Mouse (Mus musculus) midbrain, embryonic 15.5 days (tissue): ENCODE results near the gene Gm17606. TPM values are rescaled to one million over a fixed set of nuclear protein-coding genes. Genes with fewer than 3 reads are reported as not detected.

Experiments
- ATAC-seq: fragments of 200-750 bp; cut with Nextera tagmentation; replicated peaks from 2 replicates; pipeline ENCODE4 v1.8.0; 2017; ENCODE audit warnings: moderate TSS enrichment
- H3K27ac ChIP-seq: fragments of 300-500 bp; sonication (generic); 2 replicates; pipeline ENCODE4 v1.5.1; 2015; ENCODE audit warnings: mild to moderate bottlenecking, inconsistent platforms
- H3K27me3 ChIP-seq: fragments of 300-500 bp; sonication (generic); replicated peaks from 2 replicates; pipeline ENCODE4 v1.6.1; 2015; ENCODE audit warnings: inconsistent platforms
- H3K36me3 ChIP-seq: fragments of 300-500 bp; sonication (generic); replicated peaks from 2 replicates; pipeline ENCODE4 v1.6.1; 2015; ENCODE audit warnings: inconsistent platforms
- H3K4me1 ChIP-seq: fragments of 300-500 bp; sonication (generic); 2 replicates; pipeline ENCODE4 v1.6.1; 2015; ENCODE audit warnings: inconsistent platforms
- H3K4me2 ChIP-seq: fragments of 300-500 bp; sonication (generic); 2 replicates; pipeline ENCODE4 v1.6.1; 2015; ENCODE audit warnings: inconsistent platforms, mild to moderate bottlenecking, moderate library complexity
- H3K4me3 ChIP-seq: fragments of 300-500 bp; sonication (generic); 2 replicates; pipeline ENCODE4 v1.5.1; 2015; ENCODE audit warnings: mild to moderate bottlenecking, inconsistent platforms
- H3K9ac ChIP-seq: fragments of 300-500 bp; sonication (generic); 2 replicates; pipeline ENCODE4 v1.6.1; 2015; ENCODE audit warnings: mild to moderate bottlenecking, inconsistent platforms
- H3K9me3 ChIP-seq: fragments of 300-500 bp; sonication (generic); 2 replicates; pipeline ENCODE4 v1.6.1; 2016; ENCODE audit warnings: inconsistent platforms
- WGBS: fragments of 180-500 bp; shearing (Covaris S2); methylation state at CpG from one replicate; pipeline ENCODE4 v1.1.7; 2015; ENCODE audit warnings: mixed read lengths; 5-methylcytosine and 5-hydroxymethylcytosine counted together
- microRNA counts: library from miRNA; unstranded; fragments of <30 nt; microRNA quantifications from one replicate; lab custom pipeline; 2016
- microRNA-seq: library from miRNA; unstranded; fragments of <30 nt; microRNA quantifications from one replicate; pipeline ENCODE4, GENCODE M21; 2016
- polyA plus RNA-seq: library from polyadenylated mRNA; unstranded; fragments of >200 nt; fragmentation: Nextera tagmentation; extraction: Ambion mirVana; gene quantifications from 2 replicates; pipeline ENCODE4 v1.2.1, GENCODE M21; 2015

Gm17606 gene
- polyA plus RNA-seq, 1 experiment from 2014 or later, result not detected

- Histone ChIP-seq H3K36me3 (peaks cover 25% of the 10 kb centered on the region), H3K9me3 (no peaks in the 10 kb centered on the region), H3K9ac (no peak overlapping the region), H3K4me1 (peaks cover 22% of the 10 kb centered on the region), H3K27ac (no peak overlapping the region), H3K27me3 (no peaks in the 10 kb centered on the region), H3K4me2 (no peak overlapping the region), H3K4me3 (no peak overlapping the region)
- ATAC-seq, result no peak
- WGBS, result 93% methylated on average over 3 of the region's 3 CpGs
These were observed 41.6 kb downstream of the Gm17606 start for GRCm38 (mm10) chr14:54682396-54682795.

DNA sequence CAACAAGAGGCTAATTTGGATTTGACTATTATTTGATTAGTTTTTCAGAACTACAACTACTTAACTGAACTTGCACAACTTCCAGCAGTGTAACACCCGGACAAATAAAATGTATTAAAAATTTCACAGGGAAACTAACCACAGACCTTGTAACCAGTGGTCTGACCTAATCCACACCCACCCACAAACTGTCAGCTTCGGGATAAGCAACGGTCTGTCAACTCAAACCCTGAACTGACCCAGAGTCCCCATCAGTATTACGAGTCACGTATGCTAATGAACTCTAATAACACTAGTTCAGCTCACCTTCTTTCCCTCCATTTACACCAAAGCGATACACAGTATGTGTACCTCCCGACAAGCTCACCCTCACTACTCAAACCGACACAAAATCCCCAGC, 44.7 kb downstream of the Gm17606 start:
- 12% methylated on average over 8 of the region's 8 CpGs for WGBS
- Histone ChIP-seq H3K27me3 (no peaks in the 10 kb centered on the region), H3K4me1 (peaks cover 41% of the 10 kb centered on the region), H3K4me2 (peak overlapping the region; percentile 76), H3K9ac (peak overlapping the region; percentile 87), H3K4me3 (peak overlapping the region; percentile 60), H3K27ac (peak overlapping the region; percentile 94), H3K36me3 (peaks cover 14% of the 10 kb centered on the region; the same call in 1 of the 2 replicates), H3K9me3 (no peaks in the 10 kb centered on the region)
- no peak for ATAC-seq

DNA sequence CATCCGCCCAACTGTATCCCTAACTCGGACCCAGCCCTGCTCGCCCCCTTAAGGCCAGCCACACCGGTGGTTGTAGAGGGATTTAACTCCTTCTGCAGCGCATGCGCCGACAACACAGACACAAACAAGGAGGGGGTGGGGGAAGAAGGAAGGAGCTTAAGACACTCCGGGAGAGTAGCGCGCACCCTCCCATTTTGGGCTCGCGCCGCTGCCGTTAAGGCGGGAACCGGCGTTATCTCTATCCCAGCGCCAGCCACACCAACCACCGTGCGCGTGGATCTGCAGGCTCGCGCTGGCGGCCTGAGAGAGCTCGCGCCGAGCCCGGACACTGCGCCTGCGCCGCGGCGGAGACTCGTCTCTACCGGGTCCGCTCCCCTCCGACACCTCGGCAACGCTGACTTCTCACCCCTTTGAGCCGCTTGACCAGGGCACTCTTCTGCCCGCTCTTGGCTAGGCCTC, 45.3 kb downstream of the Gm17606 start, which contains the start of gene 1700123O20Rik:
TSS of gene 1700123O20Rik (plus strand) at position 154 of the 459 bp plus-strand sequence.
- ATAC-seq, result peak; percentile 84
- under 1% methylated on average over 41 of the region's 41 CpGs for WGBS
- Histone ChIP-seq H3K4me2 (peak within 1 kb of the TSS; percentile 76), H3K4me1 (peaks cover 41% of the 10 kb centered on the region), H3K4me3 (peak within 1 kb of the TSS; percentile 60), H3K9ac (peak within 1 kb of the TSS; percentile 87), H3K9me3 (no peaks in the 10 kb centered on the region), H3K27ac (peak within 1 kb of the TSS; percentile 94), H3K36me3 (peaks cover 14% of the 10 kb centered on the region; the same call in 1 of the 2 replicates), H3K27me3 (no peaks in the 10 kb centered on the region)

GRCm38 (mm10) chr14:54686522-54687143, 45.9 kb downstream of the Gm17606 start, which contains the start of gene Acin1:
Acin1 (minus strand) TSS chr14:54686931.
- ATAC-seq, result peak; percentile 98
- H3K4me1 ChIP-seq, result peaks cover 41% of the 10 kb centered on the region
- no peaks in the 10 kb centered on the region for H3K27me3 ChIP-seq
- peak within 1 kb of the TSS; percentile 94 for H3K27ac ChIP-seq
- peak within 1 kb of the TSS; percentile 60 for H3K4me3 ChIP-seq
- H3K9ac ChIP-seq, result peak within 1 kb of the TSS; percentile 87
- peaks cover 14% of the 10 kb centered on the region; the same call in 1 of the 2 replicates for H3K36me3 ChIP-seq
- H3K4me2 ChIP-seq, result peak within 1 kb of the TSS; percentile 76
- H3K9me3 ChIP-seq, result no peaks in the 10 kb centered on the region
- under 1% methylated on average over 44 of the region's 44 CpGs for WGBS

DNA sequence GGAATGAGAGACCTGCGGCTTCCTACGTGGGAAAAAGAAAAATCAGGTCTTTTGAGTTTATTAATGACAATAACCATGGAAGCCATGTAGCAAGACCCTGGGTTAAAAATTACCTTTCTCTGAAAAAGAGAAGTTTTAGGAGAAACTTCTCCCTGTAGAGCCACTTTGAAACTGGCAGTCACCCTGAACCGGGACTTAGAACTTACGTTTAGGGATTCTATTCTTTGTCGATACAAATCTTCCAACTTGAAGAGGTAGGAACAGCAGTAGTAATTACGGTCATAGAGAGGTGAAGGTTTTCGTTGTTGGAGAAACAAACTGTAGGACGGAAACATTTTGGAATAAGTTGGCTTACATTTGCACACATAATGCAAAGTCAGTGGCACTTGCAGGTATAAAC, 46.5 kb downstream of the Gm17606 start:
- H3K9ac ChIP-seq, result peak overlapping the region; percentile 60
- no peaks in the 10 kb centered on the region for H3K9me3 ChIP-seq
- no peak for ATAC-seq
- H3K4me2 ChIP-seq, result peak overlapping the region; percentile 61
- peak overlapping the region; percentile 80 for H3K27ac ChIP-seq
- peak overlapping the region; percentile 60 for H3K4me3 ChIP-seq
- no peaks in the 10 kb centered on the region for H3K27me3 ChIP-seq
- peaks cover 41% of the 10 kb centered on the region for H3K4me1 ChIP-seq
- WGBS, result 8% methylated on average over 8 of the region's 8 CpGs
- H3K36me3 ChIP-seq, result peaks cover 14% of the 10 kb centered on the region; the same call in 1 of the 2 replicates

DNA sequence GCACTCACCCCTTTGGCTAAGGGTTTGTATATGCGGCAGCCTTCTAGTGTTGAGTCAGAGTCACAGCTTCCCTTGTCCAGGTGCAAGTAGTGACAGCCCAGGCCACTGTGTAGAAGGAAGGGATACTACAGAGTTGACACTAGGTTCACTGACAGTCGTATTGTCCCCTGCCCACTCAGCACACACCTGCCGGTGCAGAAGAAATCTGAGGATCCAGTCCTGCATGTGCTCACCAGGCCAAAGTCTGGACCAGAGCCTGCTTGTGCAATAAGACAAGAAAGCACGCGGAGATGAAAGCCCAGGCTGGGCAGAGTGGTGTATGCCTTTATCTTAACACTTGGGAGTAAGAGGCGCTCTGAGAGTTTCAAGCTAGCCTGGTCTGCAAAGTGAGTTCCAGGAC, 54.3 kb downstream of the Gm17606 start:
- H3K4me3 ChIP-seq, result no peak overlapping the region
- peaks cover 10% of the 10 kb centered on the region for H3K36me3 ChIP-seq
- ATAC-seq, result no peak
- no peak overlapping the region for H3K4me2 ChIP-seq
- no peak overlapping the region for H3K9ac ChIP-seq
- 83% methylated on average over 6 of the region's 6 CpGs for WGBS
- H3K27me3 ChIP-seq, result no peaks in the 10 kb centered on the region
- H3K27ac ChIP-seq, result no peak overlapping the region
- no peaks in the 10 kb centered on the region for H3K4me1 ChIP-seq
- H3K9me3 ChIP-seq, result no peaks in the 10 kb centered on the region

DNA sequence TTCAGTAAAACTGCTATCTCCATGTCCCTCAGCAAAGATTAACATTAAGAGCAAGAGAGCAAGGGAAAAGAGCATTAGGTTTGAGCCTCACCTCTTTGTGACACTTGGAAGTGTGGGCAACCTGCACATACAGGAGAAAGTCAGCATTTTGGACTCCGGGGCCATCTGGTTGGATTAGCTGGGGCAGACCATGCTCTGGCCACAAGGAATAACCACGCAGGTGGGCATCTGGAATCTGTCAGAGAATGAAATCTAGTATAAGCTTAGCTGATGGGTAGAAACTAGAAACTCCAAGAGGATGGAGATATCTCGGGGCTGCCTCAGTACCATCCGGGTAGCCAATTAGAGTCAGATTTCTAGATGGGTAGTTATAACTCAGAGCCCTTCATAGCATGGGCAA, 56.0 kb downstream of the Gm17606 start:
- H3K27me3 ChIP-seq, result no peaks in the 10 kb centered on the region
- no peak overlapping the region for H3K27ac ChIP-seq
- 90% methylated on average over 4 of the region's 4 CpGs for WGBS
- H3K4me3 ChIP-seq, result no peak overlapping the region
- no peaks in the 10 kb centered on the region for H3K4me1 ChIP-seq
- H3K36me3 ChIP-seq, result peaks cover 7% of the 10 kb centered on the region
- H3K9me3 ChIP-seq, result no peaks in the 10 kb centered on the region
- H3K9ac ChIP-seq, result no peak overlapping the region
- no peak overlapping the region for H3K4me2 ChIP-seq
- ATAC-seq, result no peak

MicroRNAs encoded within 50 kb of the gene (microRNA counts, 519-probe panel; counts per million panel counts)
- not detected for microRNA mmu-miR-686 (lab: Ali Mortazavi, UCI)

Small RNAs within 50 kb of the gene (microRNA-seq; reads per million reads assigned to microRNA genes)
- gene Mir686, result not detected
- gene Mir6948, result 0.92 reads per million

Other genes with a start within 250 kb of the Gm17606 start
- 4.7 and 4.9 TPM in 2 replicates for gene Slc7a7, start 223.2 kb upstream of the Gm17606 start, polyA plus RNA-seq
- 234 and 252 TPM in 2 replicates for gene Mrpl52, start 214.0 kb upstream of the Gm17606 start, polyA plus RNA-seq
- gene Mmp14, start 209.3 kb upstream of the Gm17606 start, polyA plus RNA-seq, result 45.4 and 51.0 TPM in 2 replicates
- gene Lrp10, start 176.8 kb upstream of the Gm17606 start, polyA plus RNA-seq, result 28.9 and 31.4 TPM in 2 replicates
- 45.2 and 47.1 TPM in 2 replicates for gene Rem2, start 164.9 kb upstream of the Gm17606 start, polyA plus RNA-seq
- gene Prmt5, start 123.4 kb upstream of the Gm17606 start, polyA plus RNA-seq, result 99.8 and 102 TPM in 2 replicates
- gene Haus4, start 86.3 kb upstream of the Gm17606 start, polyA plus RNA-seq, result 14.2 and 14.8 TPM in 2 replicates
- gene Ajuba, start 63.4 kb upstream of the Gm17606 start, polyA plus RNA-seq, result 8.7 and 11.2 TPM in 2 replicates
- gene 4931414P19Rik, start 35.0 kb upstream of the Gm17606 start, polyA plus RNA-seq, result 6.7 and 9.0 TPM in 2 replicates
- 445 and 463 TPM in 2 replicates for gene Psmb5, start 22.9 kb upstream of the Gm17606 start, polyA plus RNA-seq
- gene Psmb11, start 19.5 kb upstream of the Gm17606 start, polyA plus RNA-seq, result not detected in 2 replicates
- 14.1 and 15.5 TPM in 2 replicates for gene Cdh24, start 412 bp downstream of the Gm17606 start, polyA plus RNA-seq
- 65.5 and 65.6 TPM in 2 replicates for gene 1700123O20Rik, start 45.3 kb downstream of the Gm17606 start, polyA plus RNA-seq
- gene Acin1, start 46.0 kb downstream of the Gm17606 start, polyA plus RNA-seq, result 145 TPM in 2 replicates
- gene Gm29776, start 57.9 kb downstream of the Gm17606 start, polyA plus RNA-seq, result 0.32 and 0.37 TPM in 2 replicates
- gene Cebpe, start 71.2 kb downstream of the Gm17606 start, polyA plus RNA-seq, result 0.13 TPM in 1 of 2 replicates, not detected in the other
- 8.9 and 9.9 TPM in 2 replicates for gene Slc7a8, start 141.0 kb downstream of the Gm17606 start, polyA plus RNA-seq
- gene Rnf212b, start 173.2 kb downstream of the Gm17606 start, polyA plus RNA-seq, result not detected in 2 replicates
- 13.6 and 14.5 TPM in 2 replicates for gene Homez, start 230.0 kb downstream of the Gm17606 start, polyA plus RNA-seq
- 3.3 and 3.4 TPM in 2 replicates for gene Ppp1r3e, start 236.6 kb downstream of the Gm17606 start, polyA plus RNA-seq
- 4.1 and 4.8 TPM in 2 replicates for gene Bcl2l2, start 242.4 kb downstream of the Gm17606 start, polyA plus RNA-seq
- not detected in 2 replicates for gene Gm20521, start 242.5 kb downstream of the Gm17606 start, polyA plus RNA-seq